Mouse (Mus musculus) cerebellum, adult 2 months (tissue): ENCODE measurements around the gene Ldb3. TPM values are rescaled to one million over a fixed set of nuclear protein-coding genes. Genes with fewer than 3 reads are reported as not detected.

ENCODE experiments used
- DNase-seq, 2 experiments: peaks; one replicate each; pipeline ENCODE4 v3.0.0; 2021
- H3K27ac ChIP-seq: fragments of 200-500 bp; 2 replicates; pipeline ENCODE4 v1.5.1; 2012; ENCODE audit warnings: low read length, control low read depth, inconsistent platforms; ENCODE audit not compliant: insufficient read depth
- H3K27me3 ChIP-seq: fragments of 200-500 bp; 2 replicates; pipeline ENCODE4 v1.6.1; 2012; ENCODE audit warnings: inconsistent platforms, mild to moderate bottlenecking, low read length, moderate library complexity; ENCODE audit not compliant: control insufficient read depth, insufficient read depth
- H3K4me1 ChIP-seq: fragments of 200-500 bp; 2 replicates; pipeline ENCODE4 v1.6.1; 2011; ENCODE audit warnings: low read length; ENCODE audit not compliant: control insufficient read depth, insufficient read depth
- H3K4me3 ChIP-seq: fragments of 200-500 bp; replicated peaks from 2 replicates; pipeline ENCODE3; 2011; ENCODE audit warnings: mild to moderate bottlenecking, low read depth, low read length, control low read depth; ENCODE audit not compliant: insufficient read depth
- CTCF ChIP-seq: fragments of 200-500 bp; IDR thresholded peaks from 2 replicates; pipeline ENCODE4 v1.5.1; 2011; ENCODE audit warnings: low read depth, mild to moderate bottlenecking, control low read depth, low read length, moderate library complexity, borderline replicate concordance; ENCODE audit not compliant: insufficient read depth
- POLR2A ChIP-seq: fragments of 200-500 bp; IDR thresholded peaks from 2 replicates; pipeline ENCODE4 v1.6.1; 2011; ENCODE audit warnings: low read length, control low read depth, borderline replicate concordance; ENCODE audit not compliant: insufficient read depth
- WGBS: fragments of 180-500 bp; shearing (Covaris S2); methylation state at CpG from one replicate; pipeline ENCODE4 v1.1.7; 2018; 5-methylcytosine and 5-hydroxymethylcytosine counted together
- polyA plus RNA-seq: library from polyadenylated mRNA; depleted of rRNA; stranded (reverse); fragments of >200 nt; gene quantifications from 2 replicates; pipeline ENCODE4 v1.2.3, GENCODE M21; 2012

The Ldb3 gene
- polyA plus RNA-seq, 1 experiment, result 7.0 TPM

GRCm38 (mm10) chr14:34618808-34619207 is 30.3 kb upstream of the Ldb3 start:
- TF ChIP-seq POLR2A, result no peak
- no peak for TF ChIP-seq CTCF
- Histone ChIP-seq H3K27ac (no peak overlapping the region), H3K4me3 (no peak overlapping the region), H3K4me1 (no peaks in the 10 kb centered on the region), H3K27me3 (no peaks in the 10 kb centered on the region)
- 43% methylated on average over 9 of the region's 9 CpGs for WGBS
- no peak for DNase-seq

- Histone ChIP-seq H3K27ac (no peak overlapping the region), H3K4me1 (no peaks in the 10 kb centered on the region), H3K4me3 (no peak overlapping the region), H3K27me3 (no peaks in the 10 kb centered on the region)
- 2% methylated on average over 8 of the region's 8 CpGs for WGBS
- TF ChIP-seq CTCF (peak; percentile 98), POLR2A (no peak)
- DNase-seq, result peak; percentile 80 to 85
Observed at GRCm38 (mm10) chr14:34616821-34617220, 28.3 kb upstream of the Ldb3 start.

GRCm38 (mm10) chr14:34615625-34616024 is 27.1 kb upstream of the Ldb3 start:
- WGBS, result 65% methylated on average over 4 of the region's 4 CpGs

GRCm38 (mm10) chr14:34615082-34615481 is 26.6 kb upstream of the Ldb3 start:
- DNase-seq, result no peak
- WGBS, result 6% methylated on average over 13 of the region's 13 CpGs
- TF ChIP-seq CTCF (no peak), POLR2A (no peak)
- no peak overlapping the region for H3K4me3 ChIP-seq
- H3K4me1 ChIP-seq, result no peaks in the 10 kb centered on the region
- no peaks in the 10 kb centered on the region for H3K27me3 ChIP-seq
- no peak overlapping the region for H3K27ac ChIP-seq

More at GRCm38 (mm10) chr14:34615625-34616024, 27.1 kb upstream of the Ldb3 start:
- H3K4me1 ChIP-seq, result no peaks in the 10 kb centered on the region
- DNase-seq, result no peak
- H3K27me3 ChIP-seq, result no peaks in the 10 kb centered on the region
- no peak overlapping the region for H3K27ac ChIP-seq
- no peak overlapping the region for H3K4me3 ChIP-seq
- no peak for TF ChIP-seq POLR2A
- no peak for TF ChIP-seq CTCF

- Histone ChIP-seq H3K4me1 (no peaks in the 10 kb centered on the region), H3K27ac (no peak overlapping the region), H3K4me3 (no peak overlapping the region), H3K27me3 (no peaks in the 10 kb centered on the region)
- TF ChIP-seq POLR2A (no peak), CTCF (no peak)
- no peak for DNase-seq
- 16% methylated on average over 15 of the region's 15 CpGs for WGBS
Observed at GRCm38 (mm10) chr14:34614551-34614950, 26.1 kb upstream of the Ldb3 start.

GRCm38 (mm10) chr14:34613523-34613922 is 25.0 kb upstream of the Ldb3 start:
- no peak for TF ChIP-seq POLR2A

GRCm38 (mm10) chr14:34612222-34612621 is 23.7 kb upstream of the Ldb3 start:
- H3K4me1 ChIP-seq, result no peaks in the 10 kb centered on the region
- no peak overlapping the region for H3K27ac ChIP-seq
- TF ChIP-seq CTCF, result no peak
- no peak for TF ChIP-seq POLR2A
- no peak overlapping the region for H3K4me3 ChIP-seq
- no peak for DNase-seq
- no peaks in the 10 kb centered on the region for H3K27me3 ChIP-seq
- WGBS, result 32% methylated on average over 4 of the region's 4 CpGs

More at GRCm38 (mm10) chr14:34613523-34613922, 25.0 kb upstream of the Ldb3 start:
- no peak for DNase-seq
- Histone ChIP-seq H3K4me1 (no peaks in the 10 kb centered on the region), H3K4me3 (no peak overlapping the region), H3K27me3 (no peaks in the 10 kb centered on the region), H3K27ac (no peak overlapping the region)
- 71% methylated on average over 6 of the region's 6 CpGs for WGBS

- DNase-seq, result no peak
- TF ChIP-seq CTCF (no peak), POLR2A (no peak)
- Histone ChIP-seq H3K27me3 (no peaks in the 10 kb centered on the region), H3K27ac (no peak overlapping the region), H3K4me1 (no peaks in the 10 kb centered on the region), H3K4me3 (no peak overlapping the region)
- WGBS, result 87% methylated on average over 4 of the region's 4 CpGs
Observed at GRCm38 (mm10) chr14:34611591-34611990, 23.1 kb upstream of the Ldb3 start.
